Mouse (Mus musculus): ENCODE results near the gene Senp1.

- no peak for TF ChIP-seq MAX (IDR thresholded peaks at IDR 0.05; ENCODE audit: low read depth)
- no peak for TF ChIP-seq POLR2A (IDR thresholded peaks at IDR 0.05; ENCODE audit: insufficient read length, low read depth)
- TF ChIP-seq MYOD1 (IDR thresholded peaks at IDR 0.05; ENCODE audit: control insufficient read depth in 1 of 3, insufficient read length in 2 of 3, low read depth in 2 of 3): no peak
- no peak for TF ChIP-seq TCF3 (IDR thresholded peaks at IDR 0.05; ENCODE audit: insufficient read length, low read depth)
- no peak for TF ChIP-seq POLR2AphosphoS2 (IDR thresholded peaks at IDR 0.05; ENCODE audit: insufficient read length, low read depth)
- TF ChIP-seq MYOG (IDR thresholded peaks at IDR 0.05; ENCODE audit: control insufficient read depth in 1 of 3, insufficient read depth in 1 of 3, insufficient read length in 2 of 3, low read depth in 2 of 3): no peak
- TF ChIP-seq E2F4 (IDR thresholded peaks at IDR 0.05; ENCODE audit: insufficient read depth): no peak
- no peak for TF ChIP-seq USF1 (IDR thresholded peaks at IDR 0.05; ENCODE audit: low read depth)
- TF ChIP-seq TCF12 (IDR thresholded peaks at IDR 0.05; ENCODE audit: insufficient read depth, poor library complexity, severe bottlenecking): no peak
Measured at GRCm38 (mm10) chr15:98068506-98068905, 25.0 kb downstream of the Senp1 start.

Measured in myocyte (in vitro differentiated cells).